Mouse (Mus musculus): ENCODE results near the gene Gabarap. TPM values are rescaled to one million over a fixed set of nuclear protein-coding genes. Genes with fewer than 3 reads are reported as not detected.

The Gabarap gene
- total and polyA plus RNA-seq, 3 experiments: 132 to 241 TPM; not detected in 1

DNA sequence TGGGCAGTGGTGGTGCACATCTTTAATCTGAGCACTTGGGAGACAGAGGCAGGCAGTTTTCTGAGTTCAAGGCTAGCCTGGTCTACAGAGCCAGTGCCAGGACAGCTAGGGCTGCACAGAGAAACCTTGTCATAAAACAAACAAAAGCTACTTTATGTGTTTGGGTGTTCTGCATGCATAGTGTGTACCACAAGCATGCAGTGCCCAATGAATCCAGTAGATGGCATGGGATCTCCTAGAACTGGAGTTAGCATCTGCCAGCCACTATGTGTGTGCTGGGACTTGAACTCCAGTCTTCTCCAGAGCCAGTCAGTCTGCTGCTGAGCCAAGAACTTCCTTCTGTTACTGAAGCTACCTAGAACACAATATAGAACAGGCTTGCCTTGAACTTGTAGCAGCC, 10.9 kb downstream of the Gabarap start:
- peak; percentile 35 for DNase-seq (ENCODE audit: low read depth, low spot score)
- peaks cover 40% of the 10 kb centered on the region for H3K79me2 ChIP-seq (ENCODE audit: control insufficient read depth, insufficient read depth, low read length, poor library complexity)
- peaks cover 16 to 38% of the 10 kb centered on the region in 2 experiments for H3K4me1 ChIP-seq (ENCODE audit: control insufficient read depth in 1 of 2, insufficient read depth in 2 of 2, low read length in 2 of 2)
- H3K9ac ChIP-seq (ENCODE audit: control insufficient read depth, low read depth, low read length, poor library complexity, severe bottlenecking): peak overlapping the region; percentile 87
- no peaks in the 10 kb centered on the region for H3K9me3 ChIP-seq (replicated peaks; ENCODE audit: insufficient read depth, low read length)
- TF ChIP-seq ETS1 (IDR thresholded peaks at IDR 0.05; ENCODE audit: low read depth, low read length) (no peak), MEF2A (IDR thresholded peaks at IDR 0.05; ENCODE audit: extremely low read depth, insufficient replicate concordance, low read depth, low read length, poor library complexity, severe bottlenecking) (no peak), SIN3A (IDR thresholded peaks at IDR 0.05; ENCODE audit: low read length) (no peak), USF2 (IDR thresholded peaks at IDR 0.05; ENCODE audit: borderline replicate concordance in 1 of 2, insufficient read depth in 1 of 2, low read depth in 1 of 2, low read length in 2 of 2) (no peak), HCFC1 (IDR thresholded peaks at IDR 0.05; ENCODE audit: low read depth, low read length) (no peak)
- H3K36me3 ChIP-seq (ENCODE audit: control insufficient read depth in 1 of 2, insufficient read depth in 2 of 2, low read length in 2 of 2): peaks cover 8 to 39% of the 10 kb centered on the region in 2 experiments
- H3K4me3 ChIP-seq (ENCODE audit: control insufficient read depth in 1 of 2, insufficient read depth in 1 of 2, low read depth in 2 of 2, low read length in 2 of 2): peak overlapping the region; percentile 69 to 83
- H3K27me3 ChIP-seq (ENCODE audit: control insufficient read depth in 1 of 2, insufficient read depth in 2 of 2, low read length in 2 of 2): no peaks in the 10 kb centered on the region
- no peak overlapping the region for H3K27ac ChIP-seq (ENCODE audit: control insufficient read depth, low read depth, low read length)

DNA sequence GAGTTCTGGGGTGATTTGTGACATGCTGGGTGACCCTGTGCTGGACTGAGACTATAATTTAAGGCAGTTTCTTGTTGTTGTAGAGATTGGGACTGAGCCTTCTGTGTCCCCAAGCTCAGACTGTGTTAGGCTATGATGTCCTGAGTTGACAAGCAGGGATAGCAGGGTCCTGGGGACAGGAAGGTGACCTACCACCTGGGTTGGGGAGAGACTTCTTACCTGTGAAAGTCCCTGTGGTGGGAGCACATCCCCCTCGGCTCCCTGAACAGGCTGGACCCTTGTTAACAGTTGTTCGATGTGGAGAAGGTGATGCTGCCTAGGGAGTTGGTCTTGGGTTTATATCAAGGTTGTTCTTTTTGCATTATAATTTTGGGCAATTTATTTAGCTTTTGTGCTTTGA, 11.5 kb downstream of the Gabarap start:
- H3K4me3 ChIP-seq (ENCODE audit: control insufficient read depth in 1 of 2, insufficient read depth in 1 of 2, low read depth in 2 of 2, low read length in 2 of 2): no peak overlapping the region
- H3K27me3 ChIP-seq (ENCODE audit: control insufficient read depth in 1 of 2, insufficient read depth in 2 of 2, low read length in 2 of 2): no peaks in the 10 kb centered on the region
- H3K79me2 ChIP-seq (ENCODE audit: control insufficient read depth, insufficient read depth, low read length, poor library complexity): peaks cover 35% of the 10 kb centered on the region
- no peaks in the 10 kb centered on the region for H3K9me3 ChIP-seq (replicated peaks; ENCODE audit: insufficient read depth, low read length)
- peaks cover 16 to 36% of the 10 kb centered on the region in 2 experiments for H3K4me1 ChIP-seq (ENCODE audit: control insufficient read depth in 1 of 2, insufficient read depth in 2 of 2, low read length in 2 of 2)
- no peak for TF ChIP-seq SIN3A (IDR thresholded peaks at IDR 0.05; ENCODE audit: low read length)
- TF ChIP-seq POLR2AphosphoS2 (IDR thresholded peaks at IDR 0.05; ENCODE audit: low read length): no peak
- no peak for TF ChIP-seq MYC (IDR thresholded peaks at IDR 0.05; ENCODE audit: low read depth, low read length)
- no peak overlapping the region for H3K27ac ChIP-seq (ENCODE audit: control insufficient read depth, low read depth, low read length)
- peaks cover 8 to 37% of the 10 kb centered on the region in 2 experiments for H3K36me3 ChIP-seq (ENCODE audit: control insufficient read depth in 1 of 2, insufficient read depth in 2 of 2, low read length in 2 of 2)
- DNase-seq (ENCODE audit: low read depth, low spot score): no peak
- H3K9ac ChIP-seq (ENCODE audit: control insufficient read depth, low read depth, low read length, poor library complexity, severe bottlenecking): no peak overlapping the region

DNA sequence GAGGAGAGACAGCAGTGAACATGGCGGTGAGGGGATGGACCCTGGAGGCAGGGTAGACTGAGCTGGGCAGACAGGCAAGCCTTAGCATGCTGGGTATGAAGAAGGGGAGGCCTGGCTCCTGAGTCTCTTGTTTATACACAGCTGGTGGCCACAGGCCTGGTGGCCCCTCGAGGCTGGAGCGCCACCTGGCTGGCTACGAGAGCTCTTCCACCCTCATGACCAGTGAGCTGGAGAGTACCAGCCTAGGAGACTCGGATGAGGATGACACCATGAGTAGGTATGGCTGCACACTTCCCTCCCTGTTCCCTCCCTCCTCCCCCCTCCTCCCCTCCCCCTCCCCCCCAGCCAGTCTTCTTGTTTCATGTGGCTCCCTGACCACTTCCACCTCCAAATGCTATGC, 14.6 kb downstream of the Gabarap start:
- peaks cover 4 to 10% of the 10 kb centered on the region in 2 experiments for H3K36me3 ChIP-seq (ENCODE audit: control insufficient read depth in 1 of 2, insufficient read depth in 2 of 2, low read length in 2 of 2)

More for the DNA sequence above, 14.6 kb downstream of the Gabarap start:
- Histone ChIP-seq H3K79me2 (ENCODE audit: control insufficient read depth, insufficient read depth, low read length, poor library complexity) (peaks cover 34% of the 10 kb centered on the region), H3K9ac (ENCODE audit: control insufficient read depth, low read depth, low read length, poor library complexity, severe bottlenecking) (no peak overlapping the region), H3K4me3 (ENCODE audit: control insufficient read depth in 1 of 2, insufficient read depth in 1 of 2, low read depth in 2 of 2, low read length in 2 of 2) (no peak overlapping the region), H3K27ac (ENCODE audit: control insufficient read depth, low read depth, low read length) (no peak overlapping the region), H3K27me3 (ENCODE audit: control insufficient read depth in 1 of 2, insufficient read depth in 2 of 2, low read length in 2 of 2) (no peaks in the 10 kb centered on the region), H3K4me1 (ENCODE audit: control insufficient read depth in 1 of 2, insufficient read depth in 2 of 2, low read length in 2 of 2) (peaks cover 8 to 11% of the 10 kb centered on the region in 2 experiments; a peak in 3 of 4 replicates), H3K9me3 (replicated peaks; ENCODE audit: insufficient read depth, low read length) (no peaks in the 10 kb centered on the region)
- peak; percentile 34 for DNase-seq (ENCODE audit: low read depth, low spot score)
- TF ChIP-seq GATA1 (IDR thresholded peaks at IDR 0.05; ENCODE audit: low read depth, low read length): no peak
- TF ChIP-seq MYC (IDR thresholded peaks at IDR 0.05; ENCODE audit: low read depth, low read length): no peak
- TF ChIP-seq UBTF (IDR thresholded peaks at IDR 0.05; ENCODE audit: borderline replicate concordance, insufficient read depth, low read depth, low read length): no peak
- peak; percentile 53 for TF ChIP-seq SMC3 (IDR thresholded peaks at IDR 0.05; ENCODE audit: low read depth, low read length)
- peak; percentile 23 for TF ChIP-seq RAD21 (IDR thresholded peaks at IDR 0.05; ENCODE audit: low read depth, low read length)
- TF ChIP-seq ZC3H11A (IDR thresholded peaks at IDR 0.05; ENCODE audit: low read depth, low read length): 0 out of 2 replicates have a peak, but pooled peaks have one; percentile 4
- no peak for TF ChIP-seq GABPA (IDR thresholded peaks at IDR 0.05; ENCODE audit: low read depth, low read length)
- TF ChIP-seq CTCF (IDR thresholded peaks at IDR 0.05 in 2 of 3, conservative IDR thresholded peaks at IDR 0.05 in 1 of 3; ENCODE audit: control insufficient read depth in 1 of 3, insufficient read depth in 1 of 3, low read depth in 2 of 3, low read length in 3 of 3, poor library complexity in 1 of 3, severe bottlenecking in 1 of 3): peak in 2 of 3 experiments; percentile 48 to 65; a peak in 4 of 6 replicates
